Mouse (Mus musculus) brain, embryonic 14.5 days (tissue): ENCODE measurements around the gene Ddx60.
A peak's percentile ranks its signal among the peaks of the same experiment; 100 is the strongest.

Experiments
- CTCF ChIP-seq: fragments of 200-500 bp; IDR thresholded peaks from 2 replicates; pipeline ENCODE4 v1.5.1; 2012; ENCODE audit warnings: inconsistent platforms, mild to moderate bottlenecking, moderate library complexity, borderline replicate concordance; ENCODE audit not compliant: insufficient read depth, insufficient read length; ENCODE audit errors: extremely low read depth
- POLR2A ChIP-seq: fragments of 200-500 bp; IDR thresholded peaks from 2 replicates; pipeline ENCODE4 v1.6.1; 2012; ENCODE audit warnings: mild to moderate bottlenecking, inconsistent platforms, borderline replicate concordance; ENCODE audit not compliant: poor library complexity, insufficient read depth, insufficient read length, severe bottlenecking; ENCODE audit errors: extremely low read depth

DNA sequence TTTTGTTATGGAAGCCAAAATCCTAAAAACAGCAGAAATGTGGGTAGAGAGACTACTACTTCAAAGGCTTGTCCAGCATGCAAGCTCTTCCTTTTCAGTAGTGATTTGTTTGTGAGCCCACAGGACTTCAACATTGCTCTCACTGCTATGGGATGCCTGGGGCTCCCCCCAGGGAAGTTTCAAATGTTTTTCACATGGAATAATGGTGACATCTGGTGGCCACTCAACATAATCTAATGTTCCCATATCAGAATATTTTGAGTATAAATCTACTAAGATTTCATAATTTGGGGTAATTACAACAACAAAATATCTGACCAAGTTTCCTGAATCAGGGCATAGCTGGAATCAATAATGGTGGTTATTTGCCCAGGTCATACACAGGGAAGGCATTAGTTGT is 132.5 kb downstream of the Ddx60 start:
- TF ChIP-seq CTCF (peak; percentile 20; the same call in 1 of the 2 replicates), POLR2A (no peak)
